Mouse (Mus musculus) forebrain, embryonic 10.5 days (tissue): ENCODE results near the gene Tmem169. TPM values are rescaled to one million over a fixed set of nuclear protein-coding genes. Genes with fewer than 3 reads are reported as not detected.

Experiments used
- DNase-seq: peaks from one replicate; pipeline ENCODE4 v3.0.0-alpha.2; 2017; ENCODE audit warnings: low spot score; ENCODE audit errors: extremely low spot score
- H3K27ac ChIP-seq: fragments of 300-500 bp; sonication (generic); 2 replicates; pipeline ENCODE4 v1.5.1; 2016; ENCODE audit warnings: mild to moderate bottlenecking
- H3K27me3 ChIP-seq: fragments of 300-500 bp; sonication (generic); 2 replicates; pipeline ENCODE4 v1.6.1; 2016; ENCODE audit warnings: mild to moderate bottlenecking; ENCODE audit not compliant: poor library complexity, severe bottlenecking
- H3K36me3 ChIP-seq: fragments of 300-500 bp; sonication (generic); replicated peaks from 2 replicates; pipeline ENCODE4 v1.6.1; 2016; ENCODE audit warnings: mild to moderate bottlenecking, moderate library complexity
- H3K4me1 ChIP-seq: fragments of 300-500 bp; sonication (generic); 2 replicates; pipeline ENCODE4 v1.6.1; 2016
- H3K4me3 ChIP-seq: fragments of 300-500 bp; sonication (generic); 2 replicates; pipeline ENCODE4 v1.5.1; 2016; ENCODE audit warnings: mild to moderate bottlenecking, moderate library complexity
- H3K9me3 ChIP-seq: fragments of 300-500 bp; sonication (generic); 2 replicates; pipeline ENCODE4 v1.6.1; 2016; ENCODE audit warnings: mild to moderate bottlenecking, moderate library complexity
- WGBS: fragments of 180-500 bp; shearing (Covaris S2); methylation state at CpG from one replicate; pipeline ENCODE4 v1.1.7; 2016; 5-methylcytosine and 5-hydroxymethylcytosine counted together
- polyA plus RNA-seq: library from polyadenylated mRNA; unstranded; fragments of >200 nt; fragmentation: Nextera tagmentation; extraction: Ambion mirVana; gene quantifications from 2 replicates; pipeline ENCODE4 v1.2.1, GENCODE M21; 2016

Tmem169 gene
- polyA plus RNA-seq, 1 experiment from 2014 or later: 3.3 TPM

DNA sequence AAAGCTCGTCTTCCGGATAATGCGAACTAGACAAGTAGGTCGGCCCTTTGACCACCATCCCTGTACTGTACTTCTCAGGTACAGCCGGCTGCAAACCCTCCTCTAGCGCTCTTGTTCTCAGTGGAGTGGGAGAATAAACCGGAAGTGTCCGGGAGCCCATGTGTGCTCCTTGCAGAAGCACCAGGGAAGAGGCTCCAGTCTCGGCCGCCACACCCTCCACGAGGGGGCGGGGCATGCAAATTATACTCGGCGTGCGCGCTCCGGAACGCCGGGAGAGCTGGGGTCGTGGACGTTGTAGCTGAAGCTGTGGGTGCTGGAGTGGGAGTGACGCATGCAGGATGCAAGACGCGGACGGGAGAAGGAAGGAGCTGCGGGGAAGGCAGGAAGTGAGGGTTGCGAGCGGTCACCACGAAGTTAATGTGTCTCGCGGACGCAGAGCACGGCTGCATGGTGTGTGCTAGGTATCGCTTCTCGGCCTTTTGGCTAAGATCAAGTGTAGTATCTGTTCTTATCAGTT is 29.6 kb upstream of the Tmem169 start:
- Histone ChIP-seq H3K36me3 (no peaks in the 10 kb centered on the region), H3K4me3 (peak overlapping the region; percentile 49), H3K27ac (peak overlapping the region; percentile 97), H3K27me3 (peaks cover 11% of the 10 kb centered on the region), H3K4me1 (peaks cover 39% of the 10 kb centered on the region), H3K9me3 (no peaks in the 10 kb centered on the region)
- WGBS: 2% methylated on average over 35 of the region's 35 CpGs
- DNase-seq: peak; percentile 89

DNA sequence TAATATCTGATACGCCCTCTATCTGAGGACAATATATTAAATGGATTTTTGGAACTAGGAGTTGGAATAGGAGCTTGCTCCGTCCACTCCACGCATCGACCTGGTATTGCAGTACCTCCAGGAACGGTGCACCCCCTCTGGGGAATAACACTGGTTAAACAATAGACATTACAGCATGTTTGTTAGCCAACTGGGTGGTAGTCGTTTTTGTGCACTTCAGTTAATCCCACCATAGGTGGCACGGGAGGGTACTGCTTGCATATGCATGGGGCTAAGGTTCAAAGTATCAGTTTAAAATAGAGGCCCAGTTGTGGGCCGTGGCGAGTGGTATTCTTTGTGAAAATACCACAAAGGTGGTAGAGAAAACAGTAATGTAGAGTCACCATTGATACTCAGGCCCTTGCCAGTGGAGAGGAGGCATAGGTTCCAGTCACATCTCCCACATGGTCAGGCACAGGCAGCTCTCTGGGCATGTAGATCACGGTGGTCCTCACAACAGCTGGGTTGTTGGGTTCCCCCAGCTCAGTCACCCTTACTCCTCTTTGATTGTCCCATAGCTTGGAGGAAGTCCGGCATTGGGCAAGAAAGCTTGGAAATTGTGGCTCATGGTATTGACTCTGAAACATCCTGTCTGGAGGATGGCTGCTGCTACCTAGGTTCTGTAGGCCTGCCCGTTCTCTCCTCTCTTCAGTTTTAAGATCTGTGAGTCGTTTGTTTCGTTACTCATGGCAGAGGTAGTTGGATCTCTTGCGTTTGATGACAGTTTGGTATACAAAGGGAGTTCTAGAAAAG is 28.9 kb upstream of the Tmem169 start:
- H3K4me1 ChIP-seq: peaks cover 43% of the 10 kb centered on the region
- peak; percentile 88 for DNase-seq
- WGBS: 6% methylated on average over 15 of the region's 15 CpGs
- peaks cover 11% of the 10 kb centered on the region for H3K27me3 ChIP-seq
- peak overlapping the region; percentile 49 for H3K4me3 ChIP-seq
- no peaks in the 10 kb centered on the region for H3K9me3 ChIP-seq
- H3K36me3 ChIP-seq: no peaks in the 10 kb centered on the region
- peak overlapping the region; percentile 97 for H3K27ac ChIP-seq

DNA sequence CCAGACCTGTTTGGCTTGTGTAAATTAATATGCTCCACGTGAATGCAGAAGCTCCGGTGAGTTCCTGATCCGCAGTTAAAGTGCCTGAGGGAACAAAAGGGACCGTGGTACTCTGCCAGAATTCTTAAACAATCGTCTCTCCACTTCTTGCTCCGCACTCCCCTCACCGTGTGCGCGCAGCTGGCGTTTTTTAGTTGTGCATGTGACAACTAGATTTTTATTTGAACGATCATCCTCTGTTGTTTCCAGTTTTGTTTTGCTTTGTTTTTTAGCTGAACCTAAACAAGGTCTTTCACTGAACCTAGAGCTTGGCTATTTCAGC is 28.4 kb upstream of the Tmem169 start:
- Histone ChIP-seq H3K4me3 (peak overlapping the region; percentile 49), H3K27ac (peak overlapping the region; percentile 51; the same call in 1 of the 2 replicates), H3K9me3 (no peaks in the 10 kb centered on the region), H3K36me3 (0 out of 2 replicates have a peak, but pooled peaks cover 2% of the 10 kb centered on the region), H3K4me1 (peaks cover 43% of the 10 kb centered on the region), H3K27me3 (peaks cover 11% of the 10 kb centered on the region)
- no peak for DNase-seq
- 42% methylated on average over 11 of the region's 11 CpGs for WGBS

DNA sequence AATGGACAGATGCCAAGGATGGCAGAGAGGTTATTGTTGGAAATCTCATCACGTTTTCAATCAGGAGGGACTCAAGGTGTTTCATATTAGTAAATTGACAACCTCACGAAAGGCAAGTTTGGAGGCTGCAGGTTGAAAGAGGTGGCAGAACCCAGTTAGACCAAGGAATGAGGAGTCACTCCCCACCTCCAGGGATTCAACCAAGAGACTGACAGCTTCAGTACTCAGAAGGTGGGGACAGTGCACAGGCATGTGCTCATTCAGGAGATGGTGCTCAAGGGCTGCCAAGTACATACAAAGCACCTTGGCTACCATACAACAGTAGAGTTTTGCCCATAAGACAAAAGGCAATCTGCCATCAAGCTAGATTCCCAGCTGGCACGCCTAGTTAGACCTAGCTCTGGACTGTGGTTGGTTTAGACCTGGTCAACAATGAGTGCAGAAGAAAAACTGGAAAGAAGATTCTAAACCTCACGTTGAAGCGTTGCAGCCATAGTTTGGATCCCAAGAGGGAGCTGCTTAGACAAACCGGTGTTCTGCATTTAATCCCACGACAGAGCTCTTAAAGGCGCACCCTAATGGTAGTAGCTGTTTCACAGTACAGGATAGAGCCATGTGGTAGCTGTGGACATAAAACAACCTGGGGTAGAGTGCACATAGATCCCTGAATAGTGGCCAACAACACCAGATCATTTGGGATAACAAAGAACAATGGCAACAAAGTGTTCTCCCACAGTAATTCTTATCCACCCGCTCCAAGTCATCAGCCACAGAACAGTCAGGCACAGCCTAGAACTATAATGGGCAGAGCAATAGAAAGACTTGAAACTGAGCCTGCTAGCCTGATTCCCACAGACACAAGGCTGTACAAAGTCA is 27.6 kb upstream of the Tmem169 start:
- Histone ChIP-seq H3K4me3 (no peak overlapping the region), H3K4me1 (peaks cover 43% of the 10 kb centered on the region), H3K27ac (no peak overlapping the region), H3K9me3 (no peaks in the 10 kb centered on the region), H3K27me3 (peaks cover 11% of the 10 kb centered on the region), H3K36me3 (0 out of 2 replicates have a peak, but pooled peaks cover 3% of the 10 kb centered on the region)
- 87% methylated on average over 9 of the region's 9 CpGs for WGBS
- DNase-seq: no peak

DNA sequence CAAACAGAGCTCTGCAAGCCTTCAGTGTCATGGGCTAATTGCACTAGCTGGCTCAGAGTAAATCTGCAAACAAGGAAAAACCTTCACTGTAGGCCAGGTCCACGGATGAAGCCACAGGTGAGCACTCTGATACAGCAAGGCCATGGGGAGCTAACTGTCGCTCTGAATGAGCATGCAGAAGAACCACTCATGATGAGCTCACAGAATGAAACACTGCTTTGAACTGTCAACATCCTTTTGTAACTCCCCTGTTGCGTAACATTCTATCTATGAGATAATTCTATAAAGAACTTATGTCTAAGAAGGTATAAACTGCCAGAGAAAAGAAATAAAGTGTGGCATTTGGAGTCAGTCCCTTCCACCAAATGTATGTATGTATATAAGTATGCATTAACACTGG is 21.1 kb upstream of the Tmem169 start:
- Histone ChIP-seq H3K27ac (no peak overlapping the region), H3K4me3 (no peak overlapping the region), H3K36me3 (peaks cover 8% of the 10 kb centered on the region; the same call in 1 of the 2 replicates), H3K9me3 (no peaks in the 10 kb centered on the region), H3K27me3 (no peaks in the 10 kb centered on the region), H3K4me1 (peaks cover 15% of the 10 kb centered on the region)
- WGBS: 94% methylated on average over 3 of the region's 3 CpGs
- no peak for DNase-seq

DNA sequence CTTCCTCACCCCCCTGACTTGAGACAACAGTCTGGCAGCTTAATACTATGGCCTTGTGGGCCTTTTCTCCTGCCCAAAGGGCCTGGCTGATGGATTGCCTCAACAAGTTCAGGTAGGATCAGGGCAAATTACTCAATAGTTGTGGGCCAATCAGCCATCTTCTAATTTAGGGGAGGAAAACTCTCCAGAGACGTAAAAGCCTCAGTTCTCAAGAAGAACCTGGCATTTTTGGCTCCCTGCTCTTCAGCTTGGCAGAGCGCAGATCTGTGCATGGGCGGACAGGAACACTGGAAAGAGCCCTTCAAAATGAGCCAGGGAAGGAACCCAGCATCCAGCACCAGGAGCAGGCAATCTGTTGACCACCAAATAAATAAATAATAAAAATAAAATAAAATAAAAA is 6.1 kb upstream of the Tmem169 start:
- no peaks in the 10 kb centered on the region for H3K4me1 ChIP-seq
- H3K36me3 ChIP-seq: peaks cover 37% of the 10 kb centered on the region
- H3K4me3 ChIP-seq: no peak overlapping the region
- no peaks in the 10 kb centered on the region for H3K27me3 ChIP-seq
- no peak overlapping the region for H3K27ac ChIP-seq
- 95% methylated on average over 3 of the region's 3 CpGs for WGBS
- no peak for DNase-seq
- H3K9me3 ChIP-seq: no peaks in the 10 kb centered on the region

DNA sequence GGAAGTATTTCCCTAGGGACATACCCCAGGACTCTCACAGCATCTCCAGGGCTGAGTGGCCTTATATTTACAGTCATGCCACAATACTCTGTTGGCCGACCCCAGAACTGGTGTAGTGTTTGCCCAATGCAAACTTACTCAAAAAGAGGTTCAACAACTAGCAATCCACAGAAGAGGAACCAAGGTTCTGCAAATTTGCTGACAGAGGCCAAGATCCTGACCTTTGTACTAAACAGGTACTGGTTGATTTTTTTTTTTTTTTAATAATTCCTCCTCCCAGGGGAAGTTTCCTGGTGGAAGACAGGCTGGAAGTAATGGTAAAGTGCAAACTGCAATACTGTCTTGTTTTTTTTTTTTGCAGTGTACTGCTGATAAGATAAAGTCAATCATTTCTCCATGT is 1.6 kb upstream of the Tmem169 start:
- DNase-seq: no peak
- H3K9me3 ChIP-seq: no peaks in the 10 kb centered on the region
- no peak overlapping the region for H3K4me3 ChIP-seq
- peaks cover 16% of the 10 kb centered on the region for H3K27me3 ChIP-seq
- H3K27ac ChIP-seq: no peak overlapping the region
- H3K36me3 ChIP-seq: no peaks in the 10 kb centered on the region
- H3K4me1 ChIP-seq: peaks cover 26% of the 10 kb centered on the region
- 88% methylated on average over 1 of the region's 1 CpGs for WGBS

DNA sequence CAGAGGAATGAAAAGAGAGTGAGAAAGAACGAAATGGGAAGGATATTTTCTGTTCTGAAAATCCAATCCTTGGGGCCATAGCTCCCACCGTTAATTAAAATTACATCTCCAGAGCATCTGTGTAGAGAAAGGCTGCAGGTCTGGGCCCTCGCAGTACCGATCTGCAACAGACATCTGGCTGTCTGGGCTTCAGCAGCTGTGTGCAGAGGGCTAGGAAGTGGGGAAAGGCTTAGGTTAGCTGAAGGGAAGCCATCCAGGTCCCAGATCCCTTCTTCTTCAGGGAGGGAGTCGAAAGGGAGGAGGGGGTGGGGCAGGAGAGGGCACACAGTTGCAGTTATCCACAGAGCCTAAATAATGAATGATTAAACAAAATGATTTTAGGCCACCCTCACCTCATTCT is 370 bp downstream of the Tmem169 start:
- H3K4me3 ChIP-seq: peak overlapping the region; percentile 68
- WGBS: 9% methylated on average over 5 of the region's 5 CpGs
- H3K9me3 ChIP-seq: no peaks in the 10 kb centered on the region
- H3K4me1 ChIP-seq: peaks cover 26% of the 10 kb centered on the region
- peak overlapping the region; percentile 88; the same call in 1 of the 2 replicates for H3K27ac ChIP-seq
- no peak for DNase-seq
- H3K27me3 ChIP-seq: peaks cover 16% of the 10 kb centered on the region
- no peaks in the 10 kb centered on the region for H3K36me3 ChIP-seq

DNA sequence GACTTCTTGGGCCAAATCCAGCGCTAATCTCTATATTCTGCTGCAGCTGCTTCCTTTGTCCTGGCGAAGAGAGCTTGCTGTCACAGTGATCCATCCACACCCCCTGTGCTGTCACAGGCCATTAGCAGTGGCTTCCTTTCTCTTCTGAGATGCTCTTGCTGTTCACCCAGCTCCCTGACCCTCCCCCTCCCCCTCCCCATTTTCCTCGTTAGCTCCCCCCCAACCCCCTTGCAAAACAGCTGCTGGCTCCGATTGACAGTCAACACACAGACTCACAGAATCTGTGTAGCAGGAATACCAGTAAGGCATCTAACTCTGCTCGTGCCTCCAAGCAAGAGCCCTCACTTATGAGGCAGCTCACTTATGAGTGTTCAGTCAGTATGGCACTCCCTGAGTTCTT is 2.7 kb downstream of the Tmem169 start:
- Histone ChIP-seq H3K4me1 (peaks cover 26% of the 10 kb centered on the region), H3K36me3 (no peaks in the 10 kb centered on the region), H3K27ac (peak overlapping the region; percentile 67), H3K27me3 (peaks cover 16% of the 10 kb centered on the region), H3K9me3 (no peaks in the 10 kb centered on the region), H3K4me3 (no peak overlapping the region)
- 17% methylated on average over 5 of the region's 5 CpGs for WGBS
- no peak for DNase-seq

DNA sequence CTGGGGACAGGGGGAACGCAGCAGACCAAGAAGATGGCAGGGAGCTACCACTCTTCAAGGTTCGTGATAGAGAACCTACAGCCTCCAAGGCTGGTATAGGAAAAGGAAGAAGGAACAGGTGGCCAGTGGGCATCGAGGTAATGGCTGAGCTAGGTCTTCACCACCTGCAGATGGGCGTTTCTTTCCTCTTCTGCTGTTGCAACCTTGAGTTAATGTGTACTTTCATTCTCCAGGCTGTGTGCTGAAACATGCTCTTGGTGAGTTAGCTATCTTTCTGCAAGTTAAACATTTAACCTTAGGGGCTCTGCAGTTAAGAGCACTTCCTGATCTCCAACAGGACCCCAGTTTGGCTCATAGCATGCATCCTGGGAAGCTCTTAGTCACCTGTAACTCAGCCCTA is 3.7 kb downstream of the Tmem169 start:
- H3K27ac ChIP-seq: peak overlapping the region; percentile 67; the same call in 1 of the 2 replicates
- DNase-seq: no peak
- peaks cover 26% of the 10 kb centered on the region for H3K4me1 ChIP-seq
- 91% methylated on average over 4 of the region's 4 CpGs for whole genome bisulfite sequencing
- peaks cover 3% of the 10 kb centered on the region; the same call in 1 of the 2 replicates for H3K9me3 ChIP-seq
- peaks cover 16% of the 10 kb centered on the region for H3K27me3 ChIP-seq
- H3K36me3 ChIP-seq: no peaks in the 10 kb centered on the region
- no peak overlapping the region for H3K4me3 ChIP-seq

DNA sequence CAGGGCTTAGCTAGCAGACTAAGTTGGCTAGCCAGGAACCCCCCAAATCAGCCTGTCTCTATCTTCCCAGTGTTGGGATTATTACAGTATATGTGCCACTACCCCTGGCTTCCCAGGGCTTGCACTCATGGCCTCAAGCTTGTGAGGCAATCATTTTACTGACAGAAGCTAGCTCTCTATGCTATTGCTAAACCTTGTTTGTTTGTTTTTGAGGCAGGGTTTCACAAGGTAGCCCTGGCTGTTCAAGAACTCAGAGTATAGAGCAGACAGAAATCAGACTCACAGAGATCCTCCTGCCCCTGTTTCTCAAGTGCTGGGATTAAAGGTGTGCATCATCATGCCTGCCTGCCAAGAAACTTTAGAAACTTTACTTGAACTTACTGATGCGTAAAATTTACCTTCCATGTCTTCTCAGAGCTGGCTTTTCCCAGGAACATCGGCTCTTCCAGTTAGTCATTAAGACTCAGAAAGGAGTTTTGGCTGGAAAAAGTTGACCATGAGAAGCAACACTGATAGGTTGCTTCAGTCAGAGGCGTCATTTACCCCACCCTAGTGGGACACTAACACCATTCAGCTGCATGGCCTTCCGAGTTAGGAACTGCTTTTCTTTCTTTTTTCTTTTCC is 4.5 kb downstream of the Tmem169 start:
- no peak overlapping the region for H3K4me3 ChIP-seq
- H3K36me3 ChIP-seq: no peaks in the 10 kb centered on the region
- WGBS: 90% methylated on average over 4 of the region's 4 CpGs

DNA sequence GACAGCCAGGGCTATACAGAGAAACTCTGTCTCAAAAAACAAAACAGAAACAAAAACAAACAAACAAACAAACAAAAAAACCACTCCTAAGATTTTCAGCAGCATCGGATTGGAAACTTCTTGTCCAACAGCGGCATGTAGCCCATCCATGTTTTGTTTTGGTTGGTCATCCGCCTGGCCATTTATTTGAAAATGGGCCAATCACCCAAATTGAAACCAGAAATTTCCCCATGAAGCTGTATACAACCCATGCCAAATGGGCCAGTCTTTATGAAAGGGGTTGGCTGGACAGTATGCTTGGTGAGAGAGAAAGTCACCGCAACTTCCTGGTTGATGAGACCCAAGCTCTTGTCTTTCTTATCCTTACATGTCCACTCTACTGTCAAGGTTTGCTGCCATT is 6.7 kb downstream of the Tmem169 start:
- Histone ChIP-seq H3K36me3 (no peaks in the 10 kb centered on the region), H3K9me3 (peaks cover 3% of the 10 kb centered on the region; the same call in 1 of the 2 replicates), H3K4me3 (no peak overlapping the region), H3K27me3 (0 out of 2 replicates have a peak, but pooled peaks cover under 1% of the 10 kb centered on the region), H3K27ac (no peak overlapping the region), H3K4me1 (peaks cover 12% of the 10 kb centered on the region)
- no peak for DNase-seq
- whole genome bisulfite sequencing: 93% methylated on average over 4 of the region's 4 CpGs

More for the DNA sequence above, 4.5 kb downstream of the Tmem169 start:
- peaks cover 3% of the 10 kb centered on the region; the same call in 1 of the 2 replicates for H3K9me3 ChIP-seq
- peaks cover 16% of the 10 kb centered on the region for H3K27me3 ChIP-seq
- peaks cover 23% of the 10 kb centered on the region for H3K4me1 ChIP-seq
- H3K27ac ChIP-seq: no peak overlapping the region
- DNase-seq: no peak
